Comparison of ENCODE assay signal across 14 mouse cellular contexts in genomic region chrX:99408804-99409203, GRCm38 (mm10).
"Had no signal": no experiment of that assay in that cellular context is flagged by ENCODE, and none has a peak within 500 bp of the region (broad histone marks: within the 10 kb centered on the region; RNA-seq: fewer than 3 reads in every experiment).

No protein-coding gene starts in this region.

- H3K4me1 ChIP-seq: liver, embryonic 12.5 days; midbrain, embryonic 15.5 days; neural tube, embryonic 12.5 days; stomach, embryonic 15.5 days had no signal

- H3K27ac ChIP-seq: left cerebral cortex, adult 2 months; limb, embryonic 15.5 days; liver, embryonic 12.5 days; midbrain, embryonic 10.5 days; midbrain, embryonic 15.5 days; neural tube, embryonic 12.5 days; stomach, embryonic 15.5 days had no signal

- H3K9me3 ChIP-seq: limb, embryonic 15.5 days; liver, embryonic 12.5 days; midbrain, embryonic 10.5 days; midbrain, embryonic 15.5 days; neural tube, embryonic 12.5 days; stomach, embryonic 15.5 days had no signal

- H3K9ac ChIP-seq: limb, embryonic 15.5 days; liver, embryonic 12.5 days; lung, embryonic 14.5 days; midbrain, embryonic 15.5 days; neural tube, embryonic 12.5 days; stomach, embryonic 15.5 days had no signal

- DNase-seq: kidney, adult 9 months; kidney, postnatal 14 days; lung, embryonic 14.5 days; lung, postnatal 10 days; lung, postnatal 4 days; retina, postnatal 1 day; thymus, postnatal 14 days had no signal

- H3K4me3 ChIP-seq: left cerebral cortex, adult 2 months; limb, embryonic 15.5 days; liver, embryonic 12.5 days; midbrain, embryonic 10.5 days; midbrain, embryonic 15.5 days; neural tube, embryonic 12.5 days; stomach, embryonic 15.5 days had no signal

- H3K4me2 ChIP-seq: limb, embryonic 15.5 days; liver, embryonic 12.5 days; lung, embryonic 14.5 days; midbrain, embryonic 15.5 days; neural tube, embryonic 12.5 days; stomach, embryonic 15.5 days had no signal

- H3K36me3 ChIP-seq: limb, embryonic 15.5 days; liver, embryonic 12.5 days; midbrain, embryonic 10.5 days; midbrain, embryonic 15.5 days; neural tube, embryonic 12.5 days; stomach, embryonic 15.5 days had no signal

- H3K27me3 ChIP-seq: neural tube, embryonic 12.5 days; stomach, embryonic 15.5 days had no signal

- ATAC-seq: liver, embryonic 12.5 days; midbrain, embryonic 15.5 days had no signal
